Mouse (Mus musculus): ENCODE measurements around the gene Rpgrip1l. TPM values are rescaled to one million over a fixed set of nuclear protein-coding genes. Genes with fewer than 3 reads are reported as not detected.

Gene Rpgrip1l
- 15.8 and 17.0 TPM in 2 replicates for polyA plus RNA-seq (2016; fragmentation: Nextera tagmentation; extraction: Ambion mirVana)

DNA sequence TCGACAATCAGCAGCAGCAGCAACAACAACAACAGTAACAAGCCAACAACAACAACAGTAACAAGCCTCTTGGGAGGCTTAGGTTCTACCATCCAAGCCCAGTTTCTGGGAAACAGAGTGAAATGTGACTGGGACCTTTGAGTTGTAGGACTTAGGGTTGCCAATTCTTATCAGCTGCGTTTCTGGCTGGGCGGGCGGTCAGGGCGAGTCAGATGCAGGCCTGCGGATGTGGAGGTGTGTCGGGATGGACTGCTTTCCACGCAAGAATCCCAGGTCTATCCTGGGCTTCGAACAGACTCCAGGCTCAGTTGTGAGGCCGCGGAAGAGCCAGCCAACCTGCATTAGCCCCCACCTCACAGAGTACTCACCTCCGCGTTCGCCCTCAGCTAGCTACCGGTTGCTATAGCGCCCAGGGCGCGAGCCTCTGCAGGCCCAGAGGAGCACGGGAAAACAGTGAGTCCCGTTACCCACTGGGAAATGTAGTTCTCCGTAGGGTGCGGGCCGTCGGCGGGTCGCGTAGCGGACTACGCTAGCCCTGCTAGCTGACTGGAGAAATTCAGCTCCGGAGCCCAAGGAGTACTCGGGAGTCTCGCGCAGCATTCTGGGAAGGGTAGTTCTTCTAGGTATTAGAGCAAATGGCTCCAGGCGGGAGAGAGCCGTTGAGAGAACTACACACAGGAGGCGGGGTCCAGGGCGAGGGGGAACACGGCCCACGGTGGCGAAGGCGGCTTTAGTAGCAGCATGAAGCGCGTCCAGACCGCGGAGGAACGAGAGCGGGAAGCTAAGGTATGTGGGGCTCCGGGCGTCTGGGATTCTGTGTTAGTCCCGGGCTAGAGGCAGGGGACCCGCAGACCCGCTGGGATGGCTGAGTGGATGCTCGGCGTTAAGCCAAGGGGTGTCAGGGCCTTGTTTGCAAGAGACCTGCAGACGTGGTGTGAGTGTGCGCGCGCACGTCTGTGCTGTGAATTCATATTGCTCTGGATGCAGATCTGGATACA lies at the start of gene Rpgrip1l, which contains the start of gene Fto:
Gene Rpgrip1l, minus strand, starts transcription at position 428 of the 998 bp plus-strand sequence.
Gene Fto, plus strand, starts transcription at position 691 of the 998 bp plus-strand sequence.
- under 1% methylated on average over 59 of the region's 59 CpGs for WGBS
- Histone ChIP-seq H3K9ac (peak within 1 kb of the TSS; percentile 77), H3K27me3 (no peaks in the 10 kb centered on the region), H3K4me3 (replicated peaks) (peak within 1 kb of the TSS; percentile 79), H3K4me2 (peak within 1 kb of the TSS; percentile 72), H3K27ac (0 out of 2 replicates have a peak within 1 kb of the TSS, but pooled peaks have one; percentile 63), H3K36me3 (replicated peaks) (no peaks in the 10 kb centered on the region), H3K9me3 (no peaks in the 10 kb centered on the region), H3K4me1 (peaks cover 25% of the 10 kb centered on the region)
- peak; percentile 100 for ATAC-seq (ENCODE audit: low FRiP score)

DNA sequence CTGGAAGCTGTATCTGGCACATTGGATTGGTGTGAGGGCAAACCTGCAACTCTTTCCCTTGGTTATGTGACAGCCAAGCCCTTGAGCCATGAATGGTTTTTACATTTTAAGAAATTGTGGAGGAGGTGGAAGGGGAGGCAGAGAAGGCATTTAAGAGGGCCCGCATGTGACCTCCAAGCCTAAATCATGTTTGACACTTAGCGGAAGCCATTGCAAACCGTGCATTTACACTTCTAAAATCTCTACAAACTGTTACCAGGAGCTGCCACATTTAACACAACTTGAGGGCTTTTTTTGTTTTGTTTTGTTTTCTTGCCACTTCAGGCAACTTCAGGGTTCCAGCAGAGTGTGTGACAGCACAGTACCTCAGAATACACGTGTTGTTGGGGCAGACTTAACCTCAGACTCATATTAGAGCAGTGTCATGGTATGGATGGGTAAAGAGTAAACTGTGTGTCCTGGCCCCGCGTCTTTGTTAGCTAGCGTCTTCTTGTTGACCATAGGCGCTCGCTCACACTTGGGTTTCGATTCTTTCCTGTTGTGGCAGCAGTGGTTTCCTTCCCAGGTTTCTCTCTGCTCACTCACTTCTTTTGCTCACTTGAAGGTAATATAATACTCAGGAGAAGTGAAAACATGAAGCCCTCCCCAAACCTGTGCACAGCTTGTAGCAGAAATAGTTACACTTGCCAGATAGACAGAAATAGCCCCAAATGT lies 47.7 kb upstream of the Rpgrip1l start:
- Histone ChIP-seq H3K4me2 (no peak overlapping the region), H3K9ac (no peak overlapping the region), H3K9me3 (no peaks in the 10 kb centered on the region), H3K36me3 (replicated peaks) (no peaks in the 10 kb centered on the region; the same call in 1 of the 2 replicates), H3K27me3 (peaks cover 58% of the 10 kb centered on the region), H3K4me1 (peaks cover 30% of the 10 kb centered on the region), H3K4me3 (replicated peaks) (no peak overlapping the region), H3K27ac (no peak overlapping the region)
- no peak for ATAC-seq (ENCODE audit: low FRiP score)
- 94% methylated on average over 10 of the region's 10 CpGs for WGBS

DNA sequence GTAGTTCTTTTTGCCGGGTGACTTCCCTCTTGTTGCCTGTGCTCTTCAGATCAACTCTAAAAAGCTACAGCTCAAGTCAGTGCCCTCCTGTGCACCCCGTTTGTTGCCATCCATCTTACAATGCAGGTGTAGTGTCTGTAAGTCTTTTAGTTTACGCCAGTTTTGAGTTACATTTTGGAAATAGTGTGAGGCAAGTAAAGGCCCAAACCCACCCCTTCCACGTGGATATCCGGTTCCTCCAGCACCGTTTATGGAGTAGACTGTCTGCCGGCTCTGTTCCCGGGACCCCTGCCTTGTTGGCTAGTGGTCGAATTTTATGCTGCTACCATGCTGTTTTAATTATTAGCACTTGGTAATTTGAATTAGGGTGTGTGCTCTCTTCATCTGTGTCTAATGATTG lies 46.4 kb upstream of the Rpgrip1l start:
- H3K4me3 ChIP-seq (replicated peaks): no peak overlapping the region
- peaks cover 30% of the 10 kb centered on the region for H3K4me1 ChIP-seq
- WGBS: 89% methylated on average over 9 of the region's 9 CpGs
- ATAC-seq (ENCODE audit: low FRiP score): no peak
- no peak overlapping the region for H3K4me2 ChIP-seq
- H3K9me3 ChIP-seq: no peaks in the 10 kb centered on the region
- no peak overlapping the region for H3K9ac ChIP-seq
- no peaks in the 10 kb centered on the region; the same call in 1 of the 2 replicates for H3K36me3 ChIP-seq (replicated peaks)
- H3K27me3 ChIP-seq: peaks cover 49% of the 10 kb centered on the region
- H3K27ac ChIP-seq: no peak overlapping the region

DNA sequence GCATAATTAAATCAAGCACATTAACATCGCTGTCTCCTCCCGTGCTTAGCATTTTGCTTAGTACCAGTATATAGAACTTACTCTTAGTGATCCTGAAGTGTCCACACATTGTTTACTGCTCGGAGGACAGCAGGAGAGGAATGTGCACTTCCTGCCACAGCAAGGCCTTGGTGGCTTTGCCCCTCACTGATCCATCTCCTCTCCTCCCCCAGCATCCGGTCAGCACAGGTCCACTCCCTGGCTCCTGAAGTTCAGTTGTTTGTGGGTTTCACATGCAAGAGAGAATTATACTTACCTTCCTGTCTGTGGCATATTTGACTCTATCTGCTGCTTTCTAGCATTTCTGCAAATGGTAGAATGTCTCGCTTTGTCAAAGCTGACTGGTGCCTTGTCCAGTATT lies 45.0 kb upstream of the Rpgrip1l start:
- no peak overlapping the region for H3K9ac ChIP-seq
- H3K27ac ChIP-seq: no peak overlapping the region
- H3K4me2 ChIP-seq: no peak overlapping the region
- no peak overlapping the region for H3K4me3 ChIP-seq (replicated peaks)
- H3K27me3 ChIP-seq: peaks cover 35% of the 10 kb centered on the region
- H3K9me3 ChIP-seq: no peaks in the 10 kb centered on the region
- no peaks in the 10 kb centered on the region; the same call in 1 of the 2 replicates for H3K36me3 ChIP-seq (replicated peaks)
- WGBS: 83% methylated on average over 5 of the region's 5 CpGs
- no peak for ATAC-seq (ENCODE audit: low FRiP score)
- peaks cover 25% of the 10 kb centered on the region for H3K4me1 ChIP-seq

DNA sequence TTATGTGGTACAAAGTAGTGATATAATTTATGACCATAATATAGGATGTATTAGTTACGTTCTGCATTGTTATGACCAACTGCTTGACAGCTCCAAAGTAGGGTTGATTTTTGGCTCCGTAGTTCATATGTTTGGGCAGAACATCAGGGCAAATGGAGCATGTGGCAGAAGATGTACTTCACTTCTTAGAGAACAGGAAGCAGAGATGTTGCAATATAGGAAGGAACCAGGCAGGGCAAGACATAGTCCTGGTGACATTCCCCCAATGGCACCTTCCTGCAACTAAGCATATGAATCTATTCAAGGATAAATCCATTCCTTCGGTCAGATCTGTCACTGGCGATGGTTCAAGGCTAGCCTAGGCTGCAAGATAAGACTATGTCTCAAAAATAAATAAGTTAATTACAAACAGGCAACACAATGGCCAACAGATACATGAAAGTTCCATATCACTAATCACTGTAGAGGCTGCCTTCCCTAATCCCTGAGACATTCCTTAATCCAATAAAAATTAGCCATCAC lies 44.5 kb upstream of the Rpgrip1l start:
- ATAC-seq (ENCODE audit: low FRiP score): no peak
- Histone ChIP-seq H3K27me3 (peaks cover 32% of the 10 kb centered on the region), H3K9me3 (no peaks in the 10 kb centered on the region), H3K4me2 (no peak overlapping the region), H3K36me3 (replicated peaks) (no peaks in the 10 kb centered on the region; the same call in 1 of the 2 replicates), H3K9ac (no peak overlapping the region), H3K27ac (no peak overlapping the region), H3K4me1 (peaks cover 25% of the 10 kb centered on the region), H3K4me3 (replicated peaks) (no peak overlapping the region)
- WGBS: 93% methylated on average over 4 of the region's 4 CpGs

DNA sequence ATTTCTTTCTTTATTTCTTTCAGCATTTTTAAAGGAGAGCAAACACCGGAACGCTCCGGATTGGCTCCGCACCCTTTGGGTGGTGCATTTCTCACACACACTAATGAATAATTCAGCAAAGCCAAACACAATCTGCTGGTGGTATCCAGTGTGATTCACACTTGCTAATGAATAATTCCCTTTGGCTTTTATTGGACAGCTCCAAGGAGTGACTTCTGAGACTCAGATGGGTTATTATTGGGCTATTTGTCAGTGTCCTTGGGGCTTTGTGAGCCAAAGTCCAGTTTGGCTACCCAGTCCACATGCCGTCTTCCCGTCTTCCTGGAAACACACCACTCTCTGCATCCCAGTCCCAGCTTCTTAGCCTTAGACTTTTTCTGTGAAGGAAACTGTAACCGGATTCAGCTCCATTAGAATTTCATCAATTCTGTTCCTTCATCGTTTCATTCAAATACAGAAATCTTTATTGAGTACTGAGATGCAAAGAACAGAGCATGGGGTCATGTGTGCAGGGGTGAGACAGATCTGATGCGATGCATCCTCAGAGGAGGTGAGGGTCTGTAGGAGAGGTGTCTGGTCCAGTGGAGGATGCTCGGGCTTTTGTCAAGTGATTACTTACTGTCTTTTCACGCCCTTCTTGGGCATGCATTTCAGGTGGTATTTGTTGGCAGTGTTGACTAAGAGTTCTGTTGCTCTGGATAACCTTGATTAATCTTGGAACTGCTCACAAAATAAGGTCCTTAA lies 43.1 kb upstream of the Rpgrip1l start:
- Histone ChIP-seq H3K36me3 (replicated peaks) (no peaks in the 10 kb centered on the region; the same call in 1 of the 2 replicates), H3K9me3 (no peaks in the 10 kb centered on the region), H3K27me3 (peaks cover 24% of the 10 kb centered on the region), H3K9ac (no peak overlapping the region), H3K4me3 (replicated peaks) (no peak overlapping the region), H3K4me2 (no peak overlapping the region), H3K27ac (peak overlapping the region; percentile 43; the same call in 1 of the 2 replicates), H3K4me1 (peaks cover 25% of the 10 kb centered on the region)
- WGBS: 76% methylated on average over 11 of the region's 11 CpGs
- peak; percentile 55; the same call in 1 of the 2 replicates for ATAC-seq (ENCODE audit: low FRiP score)

DNA sequence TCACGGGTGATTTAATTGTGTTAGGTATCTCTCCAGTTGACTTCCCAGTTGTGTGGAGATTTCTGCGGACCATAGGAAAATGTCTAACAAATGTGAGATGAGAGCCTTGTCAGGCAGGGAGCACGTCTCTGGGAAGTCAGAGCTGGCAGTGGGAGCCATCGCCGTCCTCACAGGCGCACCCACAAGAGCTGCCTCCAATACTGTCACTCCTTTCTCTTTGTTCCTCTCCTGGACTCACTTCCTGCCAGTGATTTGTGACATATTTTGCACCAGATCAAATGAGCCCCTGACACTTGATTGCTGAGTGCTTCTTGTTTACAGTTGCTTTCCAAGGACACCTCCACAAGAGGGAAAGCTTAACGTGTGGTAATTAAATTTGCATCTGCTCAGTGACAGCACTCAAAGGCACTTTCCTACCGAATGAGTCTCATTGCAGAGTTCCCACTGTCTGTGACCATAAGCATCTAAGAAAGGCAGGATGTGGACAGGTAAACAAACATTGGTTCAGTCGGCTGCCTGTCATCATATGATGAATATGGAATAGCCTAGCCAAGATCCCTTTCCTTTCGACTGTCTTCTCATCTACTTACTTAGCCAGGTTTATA lies 42.3 kb upstream of the Rpgrip1l start:
- peaks cover 18% of the 10 kb centered on the region for H3K27me3 ChIP-seq
- H3K4me2 ChIP-seq: peak overlapping the region; percentile 4; the same call in 1 of the 2 replicates
- 54% methylated on average over 10 of the region's 10 CpGs for WGBS
- H3K4me3 ChIP-seq (replicated peaks): no peak overlapping the region
- peak overlapping the region; percentile 43 for H3K27ac ChIP-seq
- peak; percentile 60 for ATAC-seq (ENCODE audit: low FRiP score)
- H3K4me1 ChIP-seq: peaks cover 25% of the 10 kb centered on the region
- H3K9ac ChIP-seq: no peak overlapping the region
- no peaks in the 10 kb centered on the region; the same call in 1 of the 2 replicates for H3K36me3 ChIP-seq (replicated peaks)
- no peaks in the 10 kb centered on the region for H3K9me3 ChIP-seq

DNA sequence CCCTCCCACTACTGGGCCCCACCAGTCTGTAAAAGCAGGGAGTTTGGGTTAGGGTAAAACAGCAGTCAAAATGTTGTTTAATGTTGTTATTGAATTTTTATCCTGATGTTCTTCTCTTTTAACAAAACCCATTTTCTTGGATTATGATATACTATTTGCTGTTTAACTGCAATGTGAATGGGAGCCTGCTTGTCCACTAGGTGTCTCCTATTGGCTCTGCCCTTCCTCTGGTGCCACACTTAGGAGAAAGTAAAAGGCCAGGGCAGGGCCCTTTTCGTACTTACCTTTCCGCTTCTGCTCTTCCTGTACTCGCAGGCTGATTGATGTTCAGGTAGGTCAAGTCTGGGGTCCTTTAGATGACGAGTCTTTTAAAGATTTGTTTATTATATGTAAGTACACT lies 40.8 kb upstream of the Rpgrip1l start:
- no peak for ATAC-seq (ENCODE audit: low FRiP score)
- H3K36me3 ChIP-seq (replicated peaks): no peaks in the 10 kb centered on the region; the same call in 1 of the 2 replicates
- H3K9me3 ChIP-seq: no peaks in the 10 kb centered on the region
- H3K27me3 ChIP-seq: peaks cover 9% of the 10 kb centered on the region; the same call in 1 of the 2 replicates
- H3K4me2 ChIP-seq: no peak overlapping the region
- peaks cover 25% of the 10 kb centered on the region for H3K4me1 ChIP-seq
- no peak overlapping the region for H3K9ac ChIP-seq
- WGBS: 98% methylated on average over 4 of the region's 4 CpGs
- no peak overlapping the region for H3K27ac ChIP-seq
- no peak overlapping the region for H3K4me3 ChIP-seq (replicated peaks)

DNA sequence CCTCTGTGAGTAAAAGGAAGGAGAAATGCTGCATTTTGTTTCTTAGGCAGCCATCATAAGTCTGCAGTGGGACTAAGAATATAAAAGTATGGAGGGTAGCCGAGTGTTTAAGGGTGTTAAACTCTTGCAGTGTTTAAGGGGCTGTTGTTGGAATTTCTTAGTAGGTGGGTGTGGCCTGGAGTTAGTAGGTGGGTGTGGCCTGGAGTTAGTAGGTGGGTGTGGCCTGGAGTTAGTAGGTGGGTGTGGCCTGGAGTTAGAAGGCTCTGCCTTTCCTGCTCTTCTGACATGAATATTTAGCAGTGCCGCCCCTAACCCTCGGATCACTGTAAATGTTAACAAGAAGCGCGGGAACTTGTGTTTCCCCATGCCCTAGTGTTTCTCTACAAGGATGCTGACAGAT lies 40.0 kb upstream of the Rpgrip1l start:
- Histone ChIP-seq H3K27me3 (0 out of 2 replicates have a peak, but pooled peaks cover 3% of the 10 kb centered on the region), H3K36me3 (replicated peaks) (no peaks in the 10 kb centered on the region; the same call in 1 of the 2 replicates), H3K4me1 (peaks cover 25% of the 10 kb centered on the region), H3K27ac (no peak overlapping the region), H3K9me3 (no peaks in the 10 kb centered on the region), H3K4me3 (replicated peaks) (no peak overlapping the region), H3K4me2 (no peak overlapping the region), H3K9ac (no peak overlapping the region)
- WGBS: 88% methylated on average over 5 of the region's 5 CpGs
- no peak for ATAC-seq (ENCODE audit: low FRiP score)

DNA sequence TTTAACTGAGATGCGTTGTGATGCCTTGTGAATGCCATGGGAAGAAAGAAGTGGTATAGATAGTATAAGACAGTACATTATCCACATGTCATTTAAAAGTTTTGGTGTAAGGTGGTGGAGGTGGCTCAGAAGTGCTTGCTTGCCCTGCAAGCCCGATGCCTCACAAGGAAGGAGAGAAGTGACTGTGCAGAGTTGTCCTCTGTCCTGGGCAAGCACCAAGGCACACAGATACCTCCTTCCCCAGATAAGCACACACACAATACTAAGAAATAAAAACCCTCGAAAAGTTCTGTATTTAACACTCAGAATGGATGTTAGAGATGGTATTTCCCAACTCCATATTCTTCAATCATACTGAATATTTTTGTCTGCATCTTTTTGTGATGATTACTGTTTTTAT lies 39.5 kb upstream of the Rpgrip1l start:
- H3K4me3 ChIP-seq (replicated peaks): no peak overlapping the region
- no peak for ATAC-seq (ENCODE audit: low FRiP score)

DNA sequence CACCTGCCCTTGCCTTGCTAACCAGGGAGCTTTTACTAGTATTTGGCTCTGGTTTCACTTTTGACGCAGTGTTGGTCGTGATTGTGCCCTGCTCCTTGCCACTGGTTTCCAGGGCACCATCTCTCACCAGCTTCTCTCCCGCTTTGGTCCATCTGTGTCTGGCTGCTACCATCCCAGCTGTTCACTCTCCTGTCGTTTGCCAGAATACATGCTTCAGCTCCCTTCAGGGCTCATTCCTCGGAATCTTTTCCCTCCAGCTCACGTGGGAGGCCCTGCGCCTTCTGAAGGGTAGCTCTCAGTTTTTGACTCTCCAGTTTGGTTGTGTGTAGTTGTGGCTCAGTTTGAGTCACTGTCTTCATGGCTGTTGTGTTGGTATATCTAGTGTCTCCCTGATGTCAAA lies 37.6 kb upstream of the Rpgrip1l start:
- 84% methylated on average over 7 of the region's 7 CpGs for WGBS
- Histone ChIP-seq H3K9ac (no peak overlapping the region), H3K36me3 (replicated peaks) (no peaks in the 10 kb centered on the region), H3K27me3 (no peaks in the 10 kb centered on the region), H3K9me3 (no peaks in the 10 kb centered on the region), H3K27ac (no peak overlapping the region), H3K4me1 (peaks cover 11% of the 10 kb centered on the region), H3K4me2 (no peak overlapping the region), H3K4me3 (replicated peaks) (no peak overlapping the region)
- no peak for ATAC-seq (ENCODE audit: low FRiP score)

More for the DNA sequence above, 39.5 kb upstream of the Rpgrip1l start:
- Histone ChIP-seq H3K27ac (no peak overlapping the region), H3K9me3 (no peaks in the 10 kb centered on the region), H3K36me3 (replicated peaks) (no peaks in the 10 kb centered on the region), H3K4me2 (no peak overlapping the region), H3K9ac (no peak overlapping the region), H3K27me3 (no peaks in the 10 kb centered on the region), H3K4me1 (peaks cover 25% of the 10 kb centered on the region)
- 87% methylated on average over 3 of the region's 3 CpGs for WGBS

Data from forebrain, embryonic 12.5 days (tissue).